Mouse (Mus musculus) intestine, postnatal 0 days (tissue): ENCODE measurements around the gene Abcc6. TPM values are rescaled to one million over a fixed set of nuclear protein-coding genes. Genes with fewer than 3 reads are reported as not detected.
"Not testable (repeated sequence)": the region's sequence is repeated elsewhere in the genome, so short reads cannot be mapped to it uniquely, and the experiment has no call there.

Source experiments
- ATAC-seq: fragments of 200-750 bp; cut with Nextera tagmentation; 2 replicates; pipeline ENCODE4 v1.8.0; 2017; ENCODE audit warnings: mild to moderate bottlenecking, moderate TSS enrichment, moderate library complexity
- H3K27ac ChIP-seq: fragments of 300-500 bp; sonication (generic); 2 replicates; pipeline ENCODE4 v1.5.1; 2014; ENCODE audit warnings: mild to moderate bottlenecking, low read depth, low read length, moderate library complexity
- H3K27me3 ChIP-seq: fragments of 300-500 bp; sonication (generic); replicated peaks from 2 replicates; pipeline ENCODE4 v1.6.1; 2014; ENCODE audit warnings: low read length, mixed read lengths; ENCODE audit not compliant: control insufficient read depth, insufficient read depth
- H3K36me3 ChIP-seq: fragments of 300-500 bp; sonication (generic); 2 replicates; pipeline ENCODE4 v1.6.1; 2014; ENCODE audit warnings: mild to moderate bottlenecking, moderate library complexity; ENCODE audit not compliant: control insufficient read depth, insufficient read depth
- H3K4me1 ChIP-seq: fragments of 300-500 bp; sonication (generic); replicated peaks from 2 replicates; pipeline ENCODE4 v1.6.1; 2014; ENCODE audit warnings: antibody characterized with exemption, low read length, mixed read lengths; ENCODE audit not compliant: control insufficient read depth, insufficient read depth
- H3K4me2 ChIP-seq: fragments of 300-500 bp; sonication (generic); replicated peaks from 2 replicates; pipeline ENCODE4 v1.6.1; 2014; ENCODE audit warnings: low read depth, mild to moderate bottlenecking, moderate library complexity
- H3K4me3 ChIP-seq: fragments of 300-500 bp; sonication (generic); 2 replicates; pipeline ENCODE4 v1.5.1; 2014; ENCODE audit warnings: low read depth, low read length
- H3K9ac ChIP-seq: fragments of 300-500 bp; sonication (generic); 2 replicates; pipeline ENCODE4 v1.6.1; 2014; ENCODE audit warnings: mild to moderate bottlenecking, low read depth, low read length
- H3K9me3 ChIP-seq: fragments of 300-500 bp; sonication (generic); 2 replicates; pipeline ENCODE4 v1.6.1; 2016; ENCODE audit warnings: mixed run types; ENCODE audit not compliant: control insufficient read depth
- CTCF ChIP-seq: sonication (generic); IDR thresholded peaks from 2 replicates; pipeline ENCODE4 v1.5.1; 2016; ENCODE audit warnings: low read depth, mild to moderate bottlenecking, control low read depth, antibody characterized with exemption, moderate library complexity
- WGBS: fragments of 180-500 bp; shearing (Covaris S2); extraction: QIAGEN DNeasy Blood & Tissue Kit; methylation state at CpG from one replicate; pipeline ENCODE4 v1.1.7; 2014; 5-methylcytosine and 5-hydroxymethylcytosine counted together
- polyA plus RNA-seq: library from polyadenylated mRNA; unstranded; fragments of >200 nt; fragmentation: Nextera tagmentation; extraction: Ambion mirVana; gene quantifications from 2 replicates; pipeline ENCODE4 v1.2.1, GENCODE M21; 2015

The Abcc6 gene
- polyA plus RNA-seq, 1 experiment from 2014 or later = 5.3 TPM

GRCm38 (mm10) chr7:45971831-45972723, 58.0 kb downstream of the Abcc6 start:
- ATAC-seq = no peak
- WGBS = 78% methylated on average over 11 of the region's 11 CpGs
- no peak overlapping the region for H3K4me3 ChIP-seq

GRCm38 (mm10) chr7:45956611-45957010, 73.5 kb downstream of the Abcc6 start:
- H3K36me3 ChIP-seq = no peaks in the 10 kb centered on the region
- 49% methylated on average over 4 of the region's 4 CpGs for WGBS
- no peaks in the 10 kb centered on the region for H3K4me1 ChIP-seq
- no peak for TF ChIP-seq CTCF
- ATAC-seq = no peak
- H3K27me3 ChIP-seq = no peaks in the 10 kb centered on the region
- no peak overlapping the region for H3K9ac ChIP-seq
- no peak overlapping the region for H3K27ac ChIP-seq
- no peaks in the 10 kb centered on the region for H3K9me3 ChIP-seq
- no peak overlapping the region for H3K4me2 ChIP-seq
- no peak overlapping the region for H3K4me3 ChIP-seq

More at GRCm38 (mm10) chr7:45971831-45972723, 58.0 kb downstream of the Abcc6 start:
- no peak overlapping the region for H3K9ac ChIP-seq
- H3K36me3 ChIP-seq = no peaks in the 10 kb centered on the region
- H3K4me1 ChIP-seq = no peaks in the 10 kb centered on the region
- H3K9me3 ChIP-seq = no peaks in the 10 kb centered on the region
- no peaks in the 10 kb centered on the region for H3K27me3 ChIP-seq
- no peak overlapping the region for H3K4me2 ChIP-seq
- no peak for TF ChIP-seq CTCF
- H3K27ac ChIP-seq = no peak overlapping the region

DNA sequence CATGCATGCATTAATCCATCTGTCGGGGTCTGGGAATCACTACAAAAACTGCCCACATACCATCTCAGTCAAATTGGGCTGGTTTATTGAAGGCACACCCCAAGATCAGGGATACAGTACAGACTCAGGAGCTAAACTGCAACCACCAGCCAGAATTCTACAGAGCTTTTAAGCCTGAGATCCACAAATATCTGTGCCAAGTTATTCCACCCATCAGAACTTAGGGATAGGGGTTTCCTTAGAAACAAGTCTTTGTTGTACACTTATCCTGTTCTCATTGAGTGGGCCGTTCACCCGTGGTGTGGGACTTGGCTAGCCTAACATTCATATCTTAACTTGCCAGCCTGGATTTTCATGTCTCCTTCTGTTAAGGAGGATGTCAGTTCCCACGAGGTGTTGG, 81.0 kb downstream of the Abcc6 start:
- Histone ChIP-seq H3K4me1 (no peaks in the 10 kb centered on the region), H3K27ac (no peak overlapping the region), H3K27me3 (no peaks in the 10 kb centered on the region), H3K9ac (no peak overlapping the region), H3K36me3 (no peaks in the 10 kb centered on the region; the same call in 1 of the 2 replicates), H3K4me2 (no peak overlapping the region), H3K4me3 (no peak overlapping the region), H3K9me3 (no peaks in the 10 kb centered on the region)
- TF ChIP-seq CTCF = no peak
- ATAC-seq = no peak
- 76% methylated on average over 4 of the region's 4 CpGs for WGBS

DNA sequence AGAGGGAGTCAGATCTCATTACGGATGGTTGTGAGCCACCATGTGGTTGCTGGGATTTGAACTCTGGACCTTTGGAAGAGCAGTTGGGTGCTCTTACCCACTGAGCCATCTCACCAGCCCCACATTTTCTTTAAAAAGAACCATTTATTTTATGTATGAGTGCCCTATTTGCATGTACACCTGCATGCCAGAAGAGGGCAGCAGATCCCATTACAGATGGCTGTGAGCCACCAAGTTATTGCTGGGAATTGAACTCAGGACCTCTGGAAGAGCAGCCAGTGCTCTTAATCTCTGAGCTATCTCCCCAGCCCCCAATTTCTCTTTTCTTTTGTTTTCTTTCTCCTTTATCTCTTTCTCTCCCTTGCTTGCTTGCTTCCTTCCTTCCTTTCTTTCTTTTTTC, 86.8 kb downstream of the Abcc6 start:
- ATAC-seq, H3K27me3 ChIP-seq, H3K9ac ChIP-seq, H3K9me3 ChIP-seq, H3K27ac ChIP-seq, H3K4me1 ChIP-seq, H3K36me3 ChIP-seq, H3K4me3 ChIP-seq, H3K4me2 ChIP-seq: not testable (repeated sequence)
- WGBS = 88% methylated on average over 1 of the region's 1 CpGs
- TF ChIP-seq CTCF = peak; percentile 71

DNA sequence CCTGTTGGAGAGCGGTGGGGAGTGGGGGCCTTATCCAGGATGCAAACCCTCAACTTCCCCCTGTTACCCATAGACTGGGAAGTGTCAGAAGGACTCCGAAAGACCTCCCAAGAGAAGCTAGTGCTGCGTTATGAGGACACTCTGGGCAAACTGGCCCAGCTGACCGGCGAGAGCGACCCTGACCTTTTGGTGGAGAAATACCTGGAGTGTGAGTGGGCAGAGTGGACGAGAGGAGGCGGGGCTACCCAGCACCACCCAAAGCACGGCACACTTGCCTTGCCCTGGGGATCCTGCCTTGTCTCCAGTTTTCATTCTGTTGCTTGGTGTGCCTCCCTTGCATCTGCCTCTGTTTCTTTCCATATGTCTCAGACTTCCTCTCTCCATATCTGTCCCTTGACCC, 88.1 kb downstream of the Abcc6 start:
- Histone ChIP-seq H3K4me1 (no peaks in the 10 kb centered on the region), H3K36me3 (no peaks in the 10 kb centered on the region; the same call in 1 of the 2 replicates), H3K27me3 (no peaks in the 10 kb centered on the region), H3K9ac (no peak overlapping the region), H3K4me3 (no peak overlapping the region), H3K4me2 (no peak overlapping the region), H3K9me3 (no peaks in the 10 kb centered on the region), H3K27ac (no peak overlapping the region)
- no peak for ATAC-seq
- 79% methylated on average over 9 of the region's 9 CpGs for WGBS
- no peak for TF ChIP-seq CTCF

- Histone ChIP-seq H3K4me2 (no peak overlapping the region), H3K27ac (no peak overlapping the region), H3K9ac (no peak overlapping the region), H3K4me3 (no peak overlapping the region), H3K36me3 (no peaks in the 10 kb centered on the region; the same call in 1 of the 2 replicates), H3K27me3 (no peaks in the 10 kb centered on the region), H3K9me3 (no peaks in the 10 kb centered on the region), H3K4me1 (no peaks in the 10 kb centered on the region)
- TF ChIP-seq CTCF = no peak
- no peak for ATAC-seq
- WGBS = 46% methylated on average over 2 of the region's 2 CpGs
These were observed 90.3 kb downstream of the Abcc6 start for GRCm38 (mm10) chr7:45939836-45940235.
